Mouse (Mus musculus): ENCODE measurements around the gene Adgrv1. TPM values are rescaled to one million over a fixed set of nuclear protein-coding genes. Genes with fewer than 3 reads are reported as not detected.

Adgrv1 gene
- polyA plus RNA-seq, 1 experiment from 2014 or later, result 9.5 TPM

Small RNA genes within 50 kb of the gene (microRNA-seq; reads per million reads assigned to microRNA genes)
- not detected for gene Gm25241

Other genes starting within 250 kb of the Adgrv1 start
- gene Lysmd3, start 24.5 kb upstream of the Adgrv1 start, polyA plus RNA-seq (2015; fragmentation: Nextera tagmentation; extraction: Ambion mirVana), result 17.5 and 17.9 TPM in 2 replicates
- 4.9 and 5.0 TPM in 2 replicates for gene Polr3g, start 77.9 kb upstream of the Adgrv1 start, polyA plus RNA-seq (2015; fragmentation: Nextera tagmentation; extraction: Ambion mirVana)
- 41.0 and 42.1 TPM in 2 replicates for gene Mblac2, start 78.2 kb upstream of the Adgrv1 start, polyA plus RNA-seq (2015; fragmentation: Nextera tagmentation; extraction: Ambion mirVana)
- 184 and 196 TPM in 2 replicates for gene Cetn3, start 149.9 kb upstream of the Adgrv1 start, polyA plus RNA-seq (2015; fragmentation: Nextera tagmentation; extraction: Ambion mirVana)